10 mouse cellular contexts compared by ENCODE assay signal in genomic region chr16:48941805-48942204, GRCm38 (mm10). TPM values are rescaled to one million over a fixed set of nuclear protein-coding genes. Genes with fewer than 3 reads are reported as not detected.
DNase-seq lines count a peak whose midpoint lies in the region; ATAC-seq and TF ChIP-seq lines count a peak whose summit lies in the region.
"Had no signal": no experiment of that assay in that cellular context is flagged by ENCODE, and none has a peak within 500 bp of the region (broad histone marks: within the 10 kb centered on the region; RNA-seq: fewer than 3 reads in every experiment).

No protein-coding gene starts in this region.

- DNase-seq in embryonic facial prominence, embryonic 11.5 days (ENCODE audit: low spot score), result peak; percentile 28
- DNase-seq in embryonic facial prominence, embryonic 10.5 days (ENCODE audit: low spot score), result no peak
- DNase-seq in lung, embryonic 14.5 days, result peak; percentile 57
- DNase-seq in lung, adult 2 months, result no peak
- DNase-seq in retina, postnatal 7 days (ENCODE audit: low read depth, low spot score), result peak; percentile 5
- DNase-seq in natural killer cell, adult 2 months (ENCODE audit: low spot score in 2 of 2), result no peak

- WGBS in embryonic facial prominence, embryonic 11.5 days, result 56% methylated on average over 1 of the region's 1 CpGs
- 70% methylated on average over 1 of the region's 1 CpGs for WGBS in embryonic facial prominence, embryonic 10.5 days
- 50% methylated on average over 1 of the region's 1 CpGs for WGBS in lung, embryonic 14.5 days
- 92% methylated on average over 1 of the region's 1 CpGs for WGBS in lung, adult 2 months

- H3K9me3 ChIP-seq in embryonic facial prominence, embryonic 11.5 days (replicated peaks; ENCODE audit: control insufficient read depth, low read length), result no peaks in the 10 kb centered on the region
- H3K9me3 ChIP-seq in embryonic facial prominence, embryonic 10.5 days, result no peaks in the 10 kb centered on the region
- H3K9me3 ChIP-seq in lung, embryonic 14.5 days (ENCODE audit: low read depth, low read length), result no peaks in the 10 kb centered on the region
- H3K9me3 ChIP-seq: heart, embryonic 13.5 days; liver, embryonic 15.5 days had no signal

- peak; percentile 50 for TF ChIP-seq CTCF in lung, embryonic 14.5 days (IDR thresholded peaks at IDR 0.05; ENCODE audit: low read depth)
- TF ChIP-seq CTCF in lung, adult 2 months (IDR thresholded peaks at IDR 0.05; ENCODE audit: insufficient read depth, low read length), result no peak

- H3K4me2 ChIP-seq in embryonic facial prominence, embryonic 11.5 days (ENCODE audit: low read depth, low read length), result no peak overlapping the region
- H3K4me2 ChIP-seq in lung, embryonic 14.5 days, result no peak overlapping the region
- H3K4me2 ChIP-seq: heart, embryonic 13.5 days; liver, embryonic 15.5 days had no signal

- H3K9ac ChIP-seq in embryonic facial prominence, embryonic 11.5 days (replicated peaks; ENCODE audit: low read length), result no peak overlapping the region
- H3K9ac ChIP-seq in lung, embryonic 14.5 days, result no peak overlapping the region
- H3K9ac ChIP-seq: heart, embryonic 13.5 days; liver, embryonic 15.5 days had no signal

- no peak for TF ChIP-seq POLR2A in lung, adult 2 months (IDR thresholded peaks at IDR 0.05; ENCODE audit: borderline replicate concordance, extremely low read depth, low read depth, low read length)

- no peak for ATAC-seq in embryonic facial prominence, embryonic 11.5 days (replicated peaks; ENCODE audit: insufficient number of reproducible peaks, low FRiP score, low TSS enrichment, low read depth)
- no peak for ATAC-seq in lung, embryonic 14.5 days (ENCODE audit: insufficient read depth)
- peak; percentile 36 for ATAC-seq in activated CD4-positive, CD25-positive, alpha-beta regulatory T cell, adult 4 months
- ATAC-seq in erythroid progenitor cell, adult 5-6 weeks (replicated peaks; ENCODE audit: low FRiP score, poor library complexity, severe bottlenecking), result no peak

- no peaks in the 10 kb centered on the region for H3K36me3 ChIP-seq in embryonic facial prominence, embryonic 11.5 days (replicated peaks; ENCODE audit: control insufficient read depth, insufficient read depth, low read depth, low read length)
- H3K36me3 ChIP-seq in embryonic facial prominence, embryonic 10.5 days (replicated peaks), result peaks cover 67% of the 10 kb centered on the region
- peaks cover 39% of the 10 kb centered on the region for H3K36me3 ChIP-seq in lung, embryonic 14.5 days (ENCODE audit: insufficient read depth)

- H3K27ac ChIP-seq in embryonic facial prominence, embryonic 11.5 days (replicated peaks; ENCODE audit: low read depth, low read length), result no peak overlapping the region
- no peak overlapping the region for H3K27ac ChIP-seq in embryonic facial prominence, embryonic 10.5 days (replicated peaks)
- no peak overlapping the region for H3K27ac ChIP-seq in lung, embryonic 14.5 days (ENCODE audit: low read depth)
- H3K27ac ChIP-seq: heart, embryonic 13.5 days; liver, embryonic 15.5 days had no signal

- H3K27me3 ChIP-seq in embryonic facial prominence, embryonic 11.5 days (ENCODE audit: control insufficient read depth, insufficient read depth, low read length), result no peaks in the 10 kb centered on the region
- no peaks in the 10 kb centered on the region for H3K27me3 ChIP-seq in embryonic facial prominence, embryonic 10.5 days (replicated peaks; ENCODE audit: low read depth, poor library complexity, severe bottlenecking)
- H3K27me3 ChIP-seq in lung, embryonic 14.5 days (ENCODE audit: insufficient read depth, low read length), result no peaks in the 10 kb centered on the region
- H3K27me3 ChIP-seq: heart, embryonic 13.5 days; liver, embryonic 15.5 days had no signal

- H3K4me1 ChIP-seq in embryonic facial prominence, embryonic 11.5 days (ENCODE audit: control insufficient read depth, insufficient read depth, low read length), result no peaks in the 10 kb centered on the region
- H3K4me1 ChIP-seq in embryonic facial prominence, embryonic 10.5 days, result no peaks in the 10 kb centered on the region
- H3K4me1 ChIP-seq in lung, embryonic 14.5 days (ENCODE audit: insufficient read depth), result no peaks in the 10 kb centered on the region
- H3K4me1 ChIP-seq in lung, adult 2 months (ENCODE audit: control insufficient read depth, insufficient read depth, low read length), result no peaks in the 10 kb centered on the region
- H3K4me1 ChIP-seq: heart, embryonic 13.5 days; liver, embryonic 15.5 days had no signal

- no peak overlapping the region for H3K4me3 ChIP-seq in embryonic facial prominence, embryonic 11.5 days (ENCODE audit: low read depth, low read length)
- no peak overlapping the region for H3K4me3 ChIP-seq in embryonic facial prominence, embryonic 10.5 days
- H3K4me3 ChIP-seq in lung, embryonic 14.5 days (ENCODE audit: low read depth, low read length), result no peak overlapping the region
- H3K4me3 ChIP-seq in lung, adult 2 months (replicated peaks; ENCODE audit: extremely low read depth, low read depth, low read length), result no peak overlapping the region
- H3K4me3 ChIP-seq: heart, embryonic 13.5 days; liver, embryonic 15.5 days had no signal

RNA-seq across cellular contexts. Expression of gene Dzip3, which starts 52.2 kb away (rescaled TPM):
- polyA plus RNA-seq in embryonic facial prominence, embryonic 11.5 days (2014; fragmentation: Nextera tagmentation; extraction: Ambion mirVana), result 50.5 and 61.0 TPM in 2 replicates
- polyA plus RNA-seq in embryonic facial prominence, embryonic 10.5 days (2016; fragmentation: Nextera tagmentation; extraction: Ambion mirVana), result 30.8 and 35.6 TPM in 2 replicates
- 40.5 and 45.0 TPM in 2 replicates for polyA plus RNA-seq in lung, embryonic 14.5 days (2014; fragmentation: Nextera tagmentation; extraction: Ambion mirVana)
- 1.8 and 2.3 TPM in 2 replicates for polyA plus RNA-seq in lung, adult 2 months (2012; rRNA removed)
- 1 to 10 TPM; 3.8 to 4.1 TPM for polyA plus RNA-seq in activated CD4-positive, CD25-positive, alpha-beta regulatory T cell, adult 4 months (2017; shearing (Covaris generic))
- 22.2 and 33.9 TPM in 2 replicates for total RNA-seq in erythroid progenitor cell, adult 5-6 weeks (2015; ENCODE audit: low replicate concordance)
- total RNA-seq in erythroid progenitor cell, adult 5-6 weeks (2017; ENCODE audit: low replicate concordance), result 18.2 and 26.1 TPM in 2 replicates

RNA-seq across cellular contexts. Expression of gene Cip2a, which starts 52.2 kb away (rescaled TPM):
- polyA plus RNA-seq in embryonic facial prominence, embryonic 11.5 days (2014; fragmentation: Nextera tagmentation; extraction: Ambion mirVana), result 53.4 and 65.8 TPM in 2 replicates
- 46.1 and 46.8 TPM in 2 replicates for polyA plus RNA-seq in embryonic facial prominence, embryonic 10.5 days (2016; fragmentation: Nextera tagmentation; extraction: Ambion mirVana)
- polyA plus RNA-seq in lung, embryonic 14.5 days (2014; fragmentation: Nextera tagmentation; extraction: Ambion mirVana), result 45.9 and 48.0 TPM in 2 replicates
- polyA plus RNA-seq in lung, adult 2 months (2012; rRNA removed), result 0.19 and 0.69 TPM in 2 replicates
- 10 to 100 TPM; 11.4 to 13.6 TPM for polyA plus RNA-seq in activated CD4-positive, CD25-positive, alpha-beta regulatory T cell, adult 4 months (2017; shearing (Covaris generic))
- total RNA-seq in erythroid progenitor cell, adult 5-6 weeks (2015; ENCODE audit: low replicate concordance), result 171 and 296 TPM in 2 replicates
- total RNA-seq in erythroid progenitor cell, adult 5-6 weeks (2017; ENCODE audit: low replicate concordance), result 251 and 283 TPM in 2 replicates

Comparison
In these comparisons a context has a peak if more than half of its experiments do, and no peak if none do; other contexts are left out.
1. DNase-seq: peak in embryonic facial prominence, embryonic 11.5 days (single experiment), lung, embryonic 14.5 days (single experiment) and retina, postnatal 7 days (single experiment); none in embryonic facial prominence, embryonic 10.5 days (single experiment), lung, adult 2 months (single experiment) and natural killer cell, adult 2 months (0 of 2).